Mouse (Mus musculus) T-helper 2 cell (primary cell): ENCODE measurements around the gene Sf3b5.

Experiments
- in situ Hi-C: fragments of 300-600 bp; cut with MboI, MseI; formaldehyde crosslinking; loops from one replicate; pipeline ENCODE4 v1.15.1; 2025; ENCODE audit warnings: high pct_unique_total_duplicates

The Sf3b5 gene

GRCm38 (mm10) chr10:13005043-13005442 lies at the start of gene Sf3b5:
TSS of gene Sf3b5 (plus strand) at chr10:13005343.
- in situ Hi-C loops = no loop called here

GRCm38 (mm10) chr10:12955831-12956230 lies 49.3 kb upstream of the Sf3b5 start:
- in situ Hi-C loops = no loop called here

- in situ Hi-C loops = no loop called here
Observed at GRCm38 (mm10) chr10:12957271-12957670, 47.9 kb upstream of the Sf3b5 start.

GRCm38 (mm10) chr10:12961546-12961945 lies 43.6 kb upstream of the Sf3b5 start:
- in situ Hi-C loops = loop anchor here (5.0 to 10.0 kb wide), 2 partner anchors 39 to 147 kb away; no protein-coding TSS in a partner anchor

- in situ Hi-C loops = loop anchor here (5.0 to 10.0 kb wide), 2 partner anchors 40 to 147 kb away; no protein-coding TSS in a partner anchor
Observed at GRCm38 (mm10) chr10:12962238-12962637, 42.9 kb upstream of the Sf3b5 start.

GRCm38 (mm10) chr10:12963362-12964147 lies 41.6 kb upstream of the Sf3b5 start:
- in situ Hi-C loops = loop anchor here (5.0 to 10.0 kb wide), 2 partner anchors 41 to 149 kb away; no protein-coding TSS in a partner anchor

- in situ Hi-C loops = loop anchor here (5.0 to 10.0 kb wide), 2 partner anchors 42 to 150 kb away; no protein-coding TSS in a partner anchor
Observed at GRCm38 (mm10) chr10:12964151-12965075, 40.7 kb upstream of the Sf3b5 start, which contains the start of gene Stx11. TSS of gene Stx11 (minus strand) at chr10:12964298.

- in situ Hi-C loops = loop anchor here (10.0 kb wide), 1 partner anchor 151 kb away; no protein-coding TSS in a partner anchor
Observed at GRCm38 (mm10) chr10:12965669-12966180, 39.4 kb upstream of the Sf3b5 start.

GRCm38 (mm10) chr10:12974572-12974971 lies 30.6 kb upstream of the Sf3b5 start:
- in situ Hi-C loops = loop anchor here (10.0 kb wide), 1 partner anchor 860 kb away; no protein-coding TSS in a partner anchor

GRCm38 (mm10) chr10:12975461-12975860 lies 29.7 kb upstream of the Sf3b5 start:
- in situ Hi-C loops = loop anchor here (10.0 kb wide), 1 partner anchor 859 kb away; no protein-coding TSS in a partner anchor

- in situ Hi-C loops = loop anchor here (10.0 kb wide), 1 partner anchor 859 kb away; no protein-coding TSS in a partner anchor
Observed at GRCm38 (mm10) chr10:12975957-12976356, 29.2 kb upstream of the Sf3b5 start.

GRCm38 (mm10) chr10:12976552-12976951 lies 28.6 kb upstream of the Sf3b5 start:
- in situ Hi-C loops = loop anchor here (10.0 kb wide), 1 partner anchor 858 kb away; no protein-coding TSS in a partner anchor

GRCm38 (mm10) chr10:12977787-12978212 lies 27.3 kb upstream of the Sf3b5 start:
- in situ Hi-C loops = loop anchor here (10.0 kb wide), 1 partner anchor 857 kb away; no protein-coding TSS in a partner anchor

- in situ Hi-C loops = no loop called here
Observed at GRCm38 (mm10) chr10:12981071-12981470, 24.1 kb upstream of the Sf3b5 start.

- in situ Hi-C loops = no loop called here
Observed at GRCm38 (mm10) chr10:12983516-12983915, 21.6 kb upstream of the Sf3b5 start.

- in situ Hi-C loops = no loop called here
Observed at GRCm38 (mm10) chr10:12985028-12985427, 20.1 kb upstream of the Sf3b5 start.

- in situ Hi-C loops = no loop called here
Observed at GRCm38 (mm10) chr10:12986485-12986884, 18.7 kb upstream of the Sf3b5 start.

GRCm38 (mm10) chr10:12986943-12987342 lies 18.2 kb upstream of the Sf3b5 start:
- in situ Hi-C loops = no loop called here

- in situ Hi-C loops = loop anchor here (5.0 kb wide), 3 partner anchors 50 to 300 kb away; no protein-coding TSS in a partner anchor
Observed at GRCm38 (mm10) chr10:12991953-12992352, 13.2 kb upstream of the Sf3b5 start.

- in situ Hi-C loops = loop anchor here (5.0 kb wide), 3 partner anchors 51 to 301 kb away; no protein-coding TSS in a partner anchor
Observed at GRCm38 (mm10) chr10:12993411-12994039, 11.6 kb upstream of the Sf3b5 start.
